Mouse (Mus musculus): ENCODE measurements at regions not wholly inside any gene's neighbourhood (a gene's known extent, or its start where the extent isn't known, plus 50 kb on each side); places are given as distances from the start of the nearest gene placed in this dataset.

- ChIA-PET POLR2A (no interaction called here), CTCF (no interaction called here)
These were observed 652.0 kb downstream of the Hace1 start for GRCm38 (mm10) chr10:46229608-46230007.

GRCm38 (mm10) chr10:46235581-46235980, 658.0 kb downstream of the Hace1 start:
- POLR2A ChIA-PET = no interaction called here
- CTCF ChIA-PET = interaction anchor here in 1 of 4 experiments (0.6 to 0.7 kb wide), 2 partner anchors 20 to 1050 kb away, joined by 3 read pairs; no protein-coding TSS in a partner anchor

GRCm38 (mm10) chr10:46255575-46255974, 677.9 kb downstream of the Hace1 start:
- ChIA-PET POLR2A (no interaction called here), CTCF (no interaction called here)

- ChIA-PET POLR2A (no interaction called here), CTCF (no interaction called here)
These were observed 692.1 kb downstream of the Hace1 start for GRCm38 (mm10) chr10:46269710-46270109.

GRCm38 (mm10) chr10:46273846-46274245, 696.2 kb downstream of the Hace1 start:
- POLR2A ChIA-PET = no interaction called here
- CTCF ChIA-PET = no interaction called here

- CTCF ChIA-PET = no interaction called here
- POLR2A ChIA-PET = no interaction called here
These were observed 716.7 kb downstream of the Hace1 start for GRCm38 (mm10) chr10:46294290-46294689.

GRCm38 (mm10) chr10:46298352-46298751, 720.7 kb downstream of the Hace1 start:
- POLR2A ChIA-PET = no interaction called here
- CTCF ChIA-PET = no interaction called here

- ChIA-PET POLR2A (no interaction called here), CTCF (no interaction called here)
These were observed 721.9 kb downstream of the Hace1 start for GRCm38 (mm10) chr10:46299521-46299920.

GRCm38 (mm10) chr10:46320328-46321038, 742.9 kb downstream of the Hace1 start:
- CTCF ChIA-PET = interaction anchor here in 1 of 4 experiments (0.6 kb wide), 1 partner anchor 506 kb away, joined by 17 read pairs; no protein-coding TSS in a partner anchor
- POLR2A ChIA-PET = no interaction called here

GRCm38 (mm10) chr10:46321040-46321439, 743.4 kb downstream of the Hace1 start:
- POLR2A ChIA-PET = no interaction called here
- CTCF ChIA-PET = no interaction called here

GRCm38 (mm10) chr10:46329052-46329451, 751.4 kb downstream of the Hace1 start:
- ChIA-PET CTCF (no interaction called here), POLR2A (no interaction called here)

- CTCF ChIA-PET = no interaction called here
- POLR2A ChIA-PET = no interaction called here
These were observed 754.1 kb downstream of the Hace1 start for GRCm38 (mm10) chr10:46331599-46332283.

- POLR2A ChIA-PET = no interaction called here
- CTCF ChIA-PET = no interaction called here
These were observed 755.6 kb downstream of the Hace1 start for GRCm38 (mm10) chr10:46333231-46333630.

- ChIA-PET CTCF (no interaction called here), POLR2A (no interaction called here)
These were observed 767.7 kb downstream of the Hace1 start for GRCm38 (mm10) chr10:46345315-46345714.

GRCm38 (mm10) chr10:46349613-46350012, 772.0 kb downstream of the Hace1 start:
- POLR2A ChIA-PET = no interaction called here
- CTCF ChIA-PET = no interaction called here

GRCm38 (mm10) chr10:46350196-46350595, 772.6 kb downstream of the Hace1 start:
- ChIA-PET CTCF (no interaction called here), POLR2A (no interaction called here)

GRCm38 (mm10) chr10:46356775-46357174, 779.1 kb downstream of the Hace1 start:
- POLR2A ChIA-PET = no interaction called here

GRCm38 (mm10) chr10:46373715-46374475, 796.3 kb downstream of the Hace1 start:
- POLR2A ChIA-PET = no interaction called here
- CTCF ChIA-PET = no interaction called here

More at GRCm38 (mm10) chr10:46356775-46357174, 779.1 kb downstream of the Hace1 start:
- CTCF ChIA-PET = no interaction called here

GRCm38 (mm10) chr10:46374646-46375045, 797.0 kb downstream of the Hace1 start:
- ChIA-PET CTCF (no interaction called here), POLR2A (no interaction called here)

GRCm38 (mm10) chr10:46397089-46397488, 819.5 kb downstream of the Hace1 start:
- POLR2A ChIA-PET = no interaction called here
- CTCF ChIA-PET = interaction anchor here in 1 of 4 experiments (0.5 kb wide), 1 partner anchor 616 kb away, joined by 3 read pairs; no protein-coding TSS in a partner anchor

GRCm38 (mm10) chr10:46403883-46404282, 826.3 kb downstream of the Hace1 start:
- POLR2A ChIA-PET = no interaction called here
- CTCF ChIA-PET = no interaction called here

All from embryonic stem cell, embryonic (primary cell).